19 mouse cellular contexts compared by ENCODE assay signal in the genomic region with DNA sequence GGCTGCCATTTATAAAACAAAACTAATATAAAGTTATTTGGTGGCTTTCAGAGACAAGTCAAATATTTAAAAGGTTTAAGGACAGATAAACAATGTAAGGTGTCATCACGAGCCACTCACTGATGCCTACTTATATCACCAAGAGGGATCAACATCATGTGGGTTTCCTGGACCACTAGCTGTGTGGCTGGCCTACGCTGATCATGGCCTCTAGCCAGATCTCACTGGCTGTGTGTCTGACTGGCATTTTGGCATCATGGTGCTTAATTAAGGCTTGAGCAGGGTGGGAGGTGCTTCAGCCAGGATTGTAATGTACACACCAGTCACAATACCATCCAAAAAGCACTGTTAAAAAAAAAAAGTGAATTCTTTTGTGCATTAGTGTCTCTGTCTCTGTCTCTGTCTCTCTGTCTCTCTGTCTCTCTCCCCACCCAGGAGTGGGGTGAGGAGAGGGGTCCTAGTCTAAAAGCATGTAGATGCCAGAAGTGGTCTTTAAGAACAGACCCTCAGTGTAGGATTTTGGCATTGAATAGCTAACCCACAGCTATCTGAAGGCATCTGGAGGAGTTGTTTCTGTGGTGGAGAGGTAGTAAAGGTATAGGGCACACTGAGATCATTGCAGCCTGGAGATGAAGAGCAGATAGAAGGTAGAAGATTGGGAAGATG. TPM values are rescaled to one million over a fixed set of nuclear protein-coding genes. Genes with fewer than 3 reads are reported as not detected.
A peak's percentile ranks its signal among the peaks of the same experiment; 100 is the strongest.
DNase-seq lines count a peak whose midpoint lies in the region; ATAC-seq lines count a peak whose summit lies in the region.
"Had no signal": no experiment of that assay in that cellular context is flagged by ENCODE, and none has a peak within 500 bp of the region (broad histone marks: within the 10 kb centered on the region; RNA-seq: fewer than 3 reads in every experiment).

No protein-coding gene starts in this region.

- 67% methylated on average over 2 of the region's 2 CpGs for WGBS in neural tube, embryonic 14.5 days

- no peaks in the 10 kb centered on the region for H3K4me1 ChIP-seq in neural tube, embryonic 14.5 days (ENCODE audit: control insufficient read depth, insufficient read depth, low read length)
- H3K4me1 ChIP-seq: embryonic facial prominence, embryonic 15.5 days; limb, embryonic 13.5 days had no signal

- H3K27ac ChIP-seq in neural tube, embryonic 14.5 days (ENCODE audit: low read depth, low read length): no peak overlapping the region
- H3K27ac ChIP-seq: embryonic facial prominence, embryonic 15.5 days; left cerebral cortex, adult 2 months; limb, embryonic 13.5 days had no signal

- no peak overlapping the region for H3K4me3 ChIP-seq in neural tube, embryonic 14.5 days (ENCODE audit: low read depth, low read length)
- H3K4me3 ChIP-seq: embryonic facial prominence, embryonic 15.5 days; left cerebral cortex, adult 2 months; limb, embryonic 13.5 days had no signal

- DNase-seq in heart, adult 11 months: peak; percentile 61
- no peak for DNase-seq in heart, adult 8-10 months (ENCODE audit: low spot score)
- peak; percentile 32 to 49 for DNase-seq in right cerebral cortex, postnatal 10 days (ENCODE audit: low spot score in 2 of 2)
- no peak for DNase-seq in right cerebral cortex, postnatal 14 days
- DNase-seq in lung, postnatal 36 days: no peak
- DNase-seq in frontal cortex, postnatal 36 days (ENCODE audit: low spot score in 2 of 2): no peak
- DNase-seq: adrenal gland, adult 2 months; gastrocnemius, postnatal 36 days; kidney, adult 8-10 months; thymus, postnatal 36 days had no signal

- H3K9me3 ChIP-seq in neural tube, embryonic 14.5 days (ENCODE audit: control insufficient read depth, low read length): no peaks in the 10 kb centered on the region
- H3K9me3 ChIP-seq: embryonic facial prominence, embryonic 15.5 days; limb, embryonic 13.5 days had no signal

- no peaks in the 10 kb centered on the region for H3K36me3 ChIP-seq in neural tube, embryonic 14.5 days (ENCODE audit: control insufficient read depth, insufficient read depth, low read length)
- H3K36me3 ChIP-seq: embryonic facial prominence, embryonic 15.5 days; limb, embryonic 13.5 days had no signal

- H3K9ac ChIP-seq in neural tube, embryonic 14.5 days (replicated peaks; ENCODE audit: low read depth, low read length): no peak overlapping the region
- H3K9ac ChIP-seq: embryonic facial prominence, embryonic 15.5 days; limb, embryonic 13.5 days had no signal

- peak; percentile 19; the same call in 1 of the 2 replicates for ATAC-seq in granulocyte monocyte progenitor cell, adult 5-6 weeks (replicated peaks; ENCODE audit: poor library complexity, severe bottlenecking)
- ATAC-seq in neural tube, embryonic 14.5 days (ENCODE audit: low read depth): peak; percentile 41
- ATAC-seq: CD4-positive, CD25-positive, alpha-beta regulatory T cell, adult 4 months had no signal

- H3K4me2 ChIP-seq in neural tube, embryonic 14.5 days (ENCODE audit: low read depth, low read length): no peak overlapping the region
- H3K4me2 ChIP-seq: embryonic facial prominence, embryonic 15.5 days; limb, embryonic 13.5 days had no signal

- no peaks in the 10 kb centered on the region for H3K27me3 ChIP-seq in neural tube, embryonic 14.5 days (ENCODE audit: control insufficient read depth, insufficient read depth, low read length)
- H3K27me3 ChIP-seq: embryonic facial prominence, embryonic 15.5 days; limb, embryonic 13.5 days had no signal

RNA-seq across cellular contexts. Expression of gene Gm14085, which starts 47.5 kb away (rescaled TPM):
- under 1 TPM; 0.34 to 0.72 (median 0.61) TPM for total RNA-seq in heart, adult 8-10 months (2022)
- 2.8 and 8.6 TPM in 2 replicates for total RNA-seq in granulocyte monocyte progenitor cell, adult 5-6 weeks (2014; fragmentation: Nextera tagmentation)
- total RNA-seq in granulocyte monocyte progenitor cell, adult 5-6 weeks (2017): 7.2 and 11.4 TPM in 2 replicates
- not detected in 2 replicates for polyA plus RNA-seq in neural tube, embryonic 14.5 days (2014; fragmentation: Nextera tagmentation; extraction: Ambion mirVana)
- total RNA-seq: hematopoietic stem cell, adult 5-6 weeks; left cerebral cortex, adult 2 months had no signal
- polyA plus RNA-seq: embryonic facial prominence, embryonic 15.5 days; frontal cortex, adult 2 months; heart, embryonic 14.5 days; limb, embryonic 13.5 days had no signal

Comparison
In these comparisons a context has a peak if more than half of its experiments do, and no peak if none do; other contexts are left out.
1. DNase-seq: peak in heart, adult 11 months (single experiment) and right cerebral cortex, postnatal 10 days (2 of 2); none in heart, adult 8-10 months (single experiment), right cerebral cortex, postnatal 14 days (single experiment), lung, postnatal 36 days (single experiment) and frontal cortex, postnatal 36 days (0 of 2).